In genomic region chr6:66535028-66535862, GRCm38 (mm10) we compare ENCODE assay signal across 8 mouse cellular contexts. TPM values are rescaled to one million over a fixed set of nuclear protein-coding genes. Genes with fewer than 3 reads are reported as not detected.
DNase-seq lines count a peak whose midpoint lies in the region; ATAC-seq lines count a peak whose summit lies in the region.

Gene Mad2l1, plus strand, starts transcription at chr6:66535390.

- ATAC-seq in heart, embryonic 13.5 days (ENCODE audit: extremely low read depth, insufficient number of reproducible peaks, low FRiP score, low TSS enrichment), result peak; percentile 99
- ATAC-seq in liver, embryonic 12.5 days, result peak; percentile 97
- peak; percentile 100 for ATAC-seq in stomach, embryonic 15.5 days (ENCODE audit: insufficient read depth, low FRiP score, low read depth)

- H3K36me3 ChIP-seq in heart, embryonic 13.5 days, result peaks cover 25% of the 10 kb centered on the region
- peaks cover 31% of the 10 kb centered on the region for H3K36me3 ChIP-seq in liver, embryonic 12.5 days
- no peaks in the 10 kb centered on the region for H3K36me3 ChIP-seq in stomach, embryonic 15.5 days

- peak within 1 kb of the TSS; percentile 89 for H3K9ac ChIP-seq in heart, embryonic 13.5 days
- peak within 1 kb of the TSS; percentile 85 for H3K9ac ChIP-seq in liver, embryonic 12.5 days
- peak within 1 kb of the TSS; percentile 54 for H3K9ac ChIP-seq in stomach, embryonic 15.5 days

- no peaks in the 10 kb centered on the region for H3K4me1 ChIP-seq in brown adipose tissue, adult 24 weeks (ENCODE audit: control insufficient read depth, insufficient read depth, insufficient read length, low read length)
- H3K4me1 ChIP-seq in heart, embryonic 13.5 days, result peaks cover 22% of the 10 kb centered on the region
- H3K4me1 ChIP-seq in liver, embryonic 12.5 days, result peaks cover 18% of the 10 kb centered on the region
- no peaks in the 10 kb centered on the region for H3K4me1 ChIP-seq in stomach, embryonic 15.5 days

- H3K4me3 ChIP-seq in brown adipose tissue, adult 24 weeks (ENCODE audit: insufficient read depth, low read depth, low read length), result peak within 1 kb of the TSS; percentile 70
- H3K4me3 ChIP-seq in heart, embryonic 13.5 days, result peak within 1 kb of the TSS; percentile 81
- H3K4me3 ChIP-seq in liver, embryonic 12.5 days, result peak within 1 kb of the TSS; percentile 82
- peak within 1 kb of the TSS; percentile 87 for H3K4me3 ChIP-seq in stomach, embryonic 15.5 days (replicated peaks)

- peak within 1 kb of the TSS; percentile 83 for H3K4me2 ChIP-seq in heart, embryonic 13.5 days
- peak within 1 kb of the TSS; percentile 83 for H3K4me2 ChIP-seq in liver, embryonic 12.5 days
- H3K4me2 ChIP-seq in stomach, embryonic 15.5 days, result peak within 1 kb of the TSS; percentile 67

- DNase-seq in CD4-positive, CD25-positive, alpha-beta regulatory T cell, adult 2 months (ENCODE audit: low read depth, low spot score), result peak; percentile 99
- DNase-seq in fat pad, adult 2 months (ENCODE audit: extremely low read depth, low read depth, low spot score), result peak; percentile 93
- peak; percentile 99 for DNase-seq in kidney, postnatal 10 days
- DNase-seq in natural killer cell, adult 2 months (ENCODE audit: low spot score in 2 of 2), result peak; percentile 97

- WGBS in heart, embryonic 13.5 days, result under 1% methylated on average over 57 of the region's 57 CpGs
- WGBS in liver, embryonic 12.5 days (ENCODE audit: insufficient replicate concordance), result under 1% methylated on average over 57 of the region's 57 CpGs
- under 1% methylated on average over 57 of the region's 57 CpGs for WGBS in stomach, embryonic 15.5 days

- H3K9me3 ChIP-seq in heart, embryonic 13.5 days, result no peaks in the 10 kb centered on the region
- no peaks in the 10 kb centered on the region for H3K9me3 ChIP-seq in liver, embryonic 12.5 days (replicated peaks)
- H3K9me3 ChIP-seq in stomach, embryonic 15.5 days, result no peaks in the 10 kb centered on the region

- H3K27ac ChIP-seq in brown adipose tissue, adult 24 weeks (replicated peaks; ENCODE audit: low read depth, low read length), result peak within 1 kb of the TSS; percentile 75
- peak within 1 kb of the TSS; percentile 87 for H3K27ac ChIP-seq in heart, embryonic 13.5 days (replicated peaks)
- H3K27ac ChIP-seq in liver, embryonic 12.5 days, result peak within 1 kb of the TSS; percentile 96
- peak within 1 kb of the TSS; percentile 74 for H3K27ac ChIP-seq in stomach, embryonic 15.5 days

- H3K27me3 ChIP-seq in heart, embryonic 13.5 days (replicated peaks), result no peaks in the 10 kb centered on the region
- no peaks in the 10 kb centered on the region for H3K27me3 ChIP-seq in liver, embryonic 12.5 days (replicated peaks)
- H3K27me3 ChIP-seq in stomach, embryonic 15.5 days (replicated peaks), result no peaks in the 10 kb centered on the region

RNA-seq across cellular contexts. Expression of gene Mad2l1, which starts in this region (rescaled TPM):
- 3.5 and 5.8 TPM in 2 replicates for polyA plus RNA-seq in brown adipose tissue, adult 24 weeks (2012; ENCODE audit: insufficient read depth, insufficient read length, missing spikeins)
- 70.8 and 75.3 TPM in 2 replicates for polyA plus RNA-seq in heart, embryonic 13.5 days (2015; fragmentation: Nextera tagmentation; extraction: Ambion mirVana)
- 94.1 and 94.4 TPM in 2 replicates for polyA plus RNA-seq in liver, embryonic 12.5 days (2016; fragmentation: Nextera tagmentation; extraction: Ambion mirVana)
- polyA plus RNA-seq in stomach, embryonic 15.5 days (2015; fragmentation: Nextera tagmentation; extraction: Ambion mirVana), result 94.1 and 98.7 TPM in 2 replicates

Comparison
In these comparisons a context has a peak if more than half of its experiments do, and no peak if none do; other contexts are left out.
1. Peak in every context shown above with its lines: DNase-seq, ATAC-seq, H3K4me3 ChIP-seq and H3K27ac ChIP-seq.
2. RNA of gene Mad2l1 (polyA plus RNA-seq): 94.1 to 98.7 TPM in stomach, embryonic 15.5 days, 94.1 to 94.4 TPM in liver, embryonic 12.5 days and 70.8 to 75.3 TPM in heart, embryonic 13.5 days; 3.5 to 5.8 TPM in brown adipose tissue, adult 24 weeks; every median in the first group is over 10 times any median in the second.